Comparison of ENCODE assay signal across 8 mouse cellular contexts in genomic region chr3:27285072-27285471, GRCm38 (mm10). TPM values are rescaled to one million over a fixed set of nuclear protein-coding genes. Genes with fewer than 3 reads are reported as not detected.
DNase-seq lines count a peak whose midpoint lies in the region; ATAC-seq and TF ChIP-seq lines count a peak whose summit lies in the region.

No protein-coding gene starts in this region.

- H3K4me1 ChIP-seq in lung, embryonic 15.5 days, result peaks cover 25% of the 10 kb centered on the region
- peaks cover 47% of the 10 kb centered on the region for H3K4me1 ChIP-seq in kidney, embryonic 16.5 days (ENCODE audit: insufficient read depth, low read length)
- no peaks in the 10 kb centered on the region for H3K4me1 ChIP-seq in stomach, postnatal 0 days (replicated peaks; ENCODE audit: control insufficient read depth, insufficient read depth)

- no peak overlapping the region for H3K4me3 ChIP-seq in lung, embryonic 15.5 days
- H3K4me3 ChIP-seq in kidney, embryonic 16.5 days (ENCODE audit: low read length), result no peak overlapping the region
- no peak overlapping the region for H3K4me3 ChIP-seq in stomach, postnatal 0 days (ENCODE audit: low read depth, low read length)

- ATAC-seq in lung, embryonic 15.5 days (ENCODE audit: borderline replicate concordance, extremely low read depth, low FRiP score, low TSS enrichment), result no peak; the same call in 1 of the 2 replicates
- ATAC-seq in kidney, embryonic 16.5 days (ENCODE audit: low FRiP score, low TSS enrichment), result peak; percentile 36; the same call in 1 of the 2 replicates
- no peak for ATAC-seq in stomach, postnatal 0 days (ENCODE audit: low FRiP score, low TSS enrichment)

- H3K9me3 ChIP-seq in lung, embryonic 15.5 days, result no peaks in the 10 kb centered on the region
- no peaks in the 10 kb centered on the region for H3K9me3 ChIP-seq in kidney, embryonic 16.5 days (ENCODE audit: low read length)
- H3K9me3 ChIP-seq in stomach, postnatal 0 days (ENCODE audit: control insufficient read depth, low read length), result no peaks in the 10 kb centered on the region

- H3K27me3 ChIP-seq in lung, embryonic 15.5 days, result no peaks in the 10 kb centered on the region
- H3K27me3 ChIP-seq in kidney, embryonic 16.5 days (ENCODE audit: insufficient read depth, low read length), result no peaks in the 10 kb centered on the region
- no peaks in the 10 kb centered on the region for H3K27me3 ChIP-seq in stomach, postnatal 0 days (ENCODE audit: control insufficient read depth, insufficient read depth, low read length)

- TF ChIP-seq EP300 in stomach, postnatal 0 days (optimal IDR thresholded peaks at IDR 0.05), result no peak

- WGBS in lung, embryonic 15.5 days, result 43% methylated on average over 9 of the region's 9 CpGs
- WGBS in kidney, embryonic 16.5 days, result 42% methylated on average over 9 of the region's 9 CpGs
- 65% methylated on average over 9 of the region's 9 CpGs for WGBS in stomach, postnatal 0 days

- no peak overlapping the region for H3K9ac ChIP-seq in lung, embryonic 15.5 days
- H3K9ac ChIP-seq in kidney, embryonic 16.5 days (replicated peaks; ENCODE audit: low read length), result no peak overlapping the region
- no peak overlapping the region for H3K9ac ChIP-seq in stomach, postnatal 0 days (ENCODE audit: low read length)

- no peak overlapping the region for H3K4me2 ChIP-seq in lung, embryonic 15.5 days
- no peak overlapping the region for H3K4me2 ChIP-seq in kidney, embryonic 16.5 days (replicated peaks; ENCODE audit: low read depth, low read length)
- no peak overlapping the region for H3K4me2 ChIP-seq in stomach, postnatal 0 days (replicated peaks; ENCODE audit: low read depth)

- no peak for TF ChIP-seq CTCF in stomach, postnatal 0 days (IDR thresholded peaks at IDR 0.05; ENCODE audit: low read depth)

- H3K36me3 ChIP-seq in lung, embryonic 15.5 days, result no peaks in the 10 kb centered on the region
- no peaks in the 10 kb centered on the region for H3K36me3 ChIP-seq in kidney, embryonic 16.5 days (ENCODE audit: insufficient read depth, low read length)
- no peaks in the 10 kb centered on the region for H3K36me3 ChIP-seq in stomach, postnatal 0 days (ENCODE audit: control insufficient read depth, insufficient read depth, low read length)

- 0 out of 2 replicates have a peak overlapping the region, but pooled peaks have one; percentile 29 for H3K27ac ChIP-seq in lung, embryonic 15.5 days
- H3K27ac ChIP-seq in kidney, embryonic 16.5 days (ENCODE audit: low read length), result peak overlapping the region; percentile 25
- H3K27ac ChIP-seq in stomach, postnatal 0 days (replicated peaks), result no peak overlapping the region

- peak; percentile 27 to 54 for DNase-seq in adrenal gland, adult (ENCODE audit: inconsistent age in 2 of 2, low spot score in 1 of 2)
- DNase-seq in adrenal gland, postnatal 4 days (ENCODE audit: low spot score in 2 of 2), result no peak
- no peak for DNase-seq in lung, postnatal 25 days (ENCODE audit: low spot score)
- peak; percentile 30 for DNase-seq in thymus, postnatal 4 days
- no peak for DNase-seq in spleen, adult 18-20 months
- no peak for DNase-seq in stomach, postnatal 0 days (ENCODE audit: low spot score)

RNA-seq across cellular contexts. Expression of gene Tnfsf10, which starts 31.8 kb away (rescaled TPM):
- 10 to 100 TPM in 1 of 2 experiments, 1 to 10 TPM in 1; 9.3 to 10.2 TPM for total RNA-seq in adrenal gland, postnatal 4 days (2021)
- polyA plus RNA-seq in lung, embryonic 15.5 days (2015; fragmentation: Nextera tagmentation; extraction: Ambion mirVana), result 2.5 and 3.0 TPM in 2 replicates
- polyA plus RNA-seq in kidney, embryonic 16.5 days (2015; fragmentation: Nextera tagmentation; extraction: Ambion mirVana), result 0.81 and 0.95 TPM in 2 replicates
- polyA plus RNA-seq in stomach, postnatal 0 days (2015; fragmentation: Nextera tagmentation; extraction: Ambion mirVana), result 0.30 and 0.39 TPM in 2 replicates

Comparison
In these comparisons a context has a peak if more than half of its experiments do, and no peak if none do; other contexts are left out.
1. DNase-seq: peak in adrenal gland, adult (2 of 2) and thymus, postnatal 4 days (single experiment); none in adrenal gland, postnatal 4 days (0 of 2), lung, postnatal 25 days (single experiment), spleen, adult 18-20 months (0 of 2) and stomach, postnatal 0 days (single experiment).